In the genomic region with DNA sequence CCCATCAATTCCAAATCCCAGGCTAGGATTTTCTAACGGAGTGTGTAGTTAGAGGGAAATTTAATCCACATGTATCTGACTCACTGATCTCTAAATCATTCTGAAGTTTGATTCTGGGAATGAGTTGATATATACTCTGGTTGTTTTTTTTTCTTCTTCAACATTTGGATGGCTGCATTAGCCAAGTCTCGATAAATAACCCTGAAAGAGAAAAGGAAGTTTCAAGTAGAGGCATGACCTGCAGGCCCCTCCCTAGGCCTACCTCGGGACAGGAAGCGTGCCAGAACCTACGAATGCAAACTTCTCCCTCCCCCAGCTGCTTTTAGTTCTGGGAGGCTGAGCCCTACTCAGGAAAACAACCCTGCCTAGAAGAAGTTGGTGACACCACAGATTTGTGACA, we compare ENCODE assay signal across 28 mouse cellular contexts.
DNase-seq lines count a peak whose midpoint lies in the region; ATAC-seq and TF ChIP-seq lines count a peak whose summit lies in the region.
"Had no signal": no experiment of that assay in that cellular context is flagged by ENCODE, and none has a peak within 500 bp of the region (broad histone marks: within the 10 kb centered on the region; RNA-seq: fewer than 3 reads in every experiment).

No protein-coding gene starts in this region.

- H3K9me3 ChIP-seq in kidney, postnatal 0 days (replicated peaks; ENCODE audit: low read length): no peaks in the 10 kb centered on the region
- no peaks in the 10 kb centered on the region for H3K9me3 ChIP-seq in CH12.LX (replicated peaks; ENCODE audit: low read length)
- no peaks in the 10 kb centered on the region for H3K9me3 ChIP-seq in embryonic facial prominence, embryonic 15.5 days (replicated peaks)
- no peaks in the 10 kb centered on the region for H3K9me3 ChIP-seq in limb, embryonic 15.5 days
- H3K9me3 ChIP-seq: heart, embryonic 10.5 days; heart, embryonic 13.5 days; hindbrain, embryonic 12.5 days; hindbrain, embryonic 15.5 days; intestine, embryonic 15.5 days had no signal

- in situ Hi-C loops in CH12.LX (cut with MboI; ENCODE audit: low pct_ligation_motif_present, low pct_unique_long_range_greater_than_20kb, low sequenced_read_pairs): no loop called here

- no peak for TF ChIP-seq EP300 in CH12.LX (IDR thresholded peaks at IDR 0.05; ENCODE audit: low read length)

- H3K27ac ChIP-seq in kidney, postnatal 0 days: no peak overlapping the region
- no peak overlapping the region for H3K27ac ChIP-seq in kidney, adult 2 months (ENCODE audit: insufficient read depth, low read depth, low read length)
- H3K27ac ChIP-seq in CH12.LX (ENCODE audit: insufficient read depth, low read depth): no peak overlapping the region
- 0 out of 2 replicates have a peak overlapping the region, but pooled peaks have one; percentile 48 for H3K27ac ChIP-seq in embryonic facial prominence, embryonic 15.5 days (replicated peaks)
- H3K27ac ChIP-seq in limb, embryonic 15.5 days: peak overlapping the region; percentile 61; the same call in 1 of the 2 replicates
- H3K27ac ChIP-seq: heart, adult 2 months; heart, embryonic 10.5 days; heart, embryonic 13.5 days; hindbrain, embryonic 12.5 days; hindbrain, embryonic 15.5 days; intestine, embryonic 15.5 days had no signal

- dilution Hi-C loops in CH12.LX (cut with MboI; ENCODE audit: extremely low pct_ligation_motif_present, extremely low pct_unique_long_range_greater_than_20kb, low sequenced_read_pairs): no loop called here

- no peak for ATAC-seq in kidney, postnatal 0 days (replicated peaks; ENCODE audit: low FRiP score, low read depth)
- ATAC-seq in embryonic facial prominence, embryonic 15.5 days (ENCODE audit: insufficient number of reproducible peaks, low FRiP score, low TSS enrichment, low read depth): no peak
- ATAC-seq in limb, embryonic 15.5 days (ENCODE audit: insufficient number of reproducible peaks, low FRiP score, low TSS enrichment, low read depth): no peak
- ATAC-seq: CD4-positive, CD25-positive, alpha-beta regulatory T cell, adult 4 months; forebrain, embryonic 14.5 days; forebrain, postnatal 0 days; intestine, embryonic 15.5 days; Patski had no signal

- TF ChIP-seq RAD21 in CH12.LX (IDR thresholded peaks at IDR 0.05; ENCODE audit: low read depth, low read length): no peak

- no peak for TF ChIP-seq CTCF in kidney, postnatal 0 days (IDR thresholded peaks at IDR 0.05; ENCODE audit: low read depth)
- TF ChIP-seq CTCF in kidney, adult 2 months (conservative IDR thresholded peaks at IDR 0.05; ENCODE audit: insufficient read depth, insufficient read length, low read depth, low read length): no peak
- no peak for TF ChIP-seq CTCF in CH12.LX (conservative IDR thresholded peaks at IDR 0.05 in 1 of 2, IDR thresholded peaks at IDR 0.05 in 1 of 2; ENCODE audit: low read depth in 2 of 2, low read length in 2 of 2)

- H3K4me1 ChIP-seq in kidney, postnatal 0 days (replicated peaks; ENCODE audit: insufficient read depth, low read length): no peaks in the 10 kb centered on the region
- no peaks in the 10 kb centered on the region for H3K4me1 ChIP-seq in kidney, adult 2 months (ENCODE audit: control insufficient read depth, insufficient read depth, low read length)
- peaks cover 0 to 13% of the 10 kb centered on the region in 2 experiments; a peak in 2 of 4 replicates for H3K4me1 ChIP-seq in CH12.LX (ENCODE audit: control insufficient read depth in 1 of 2, insufficient read depth in 2 of 2)
- peaks cover 24% of the 10 kb centered on the region for H3K4me1 ChIP-seq in embryonic facial prominence, embryonic 15.5 days
- peaks cover 19% of the 10 kb centered on the region for H3K4me1 ChIP-seq in limb, embryonic 15.5 days

- no peak overlapping the region for H3K9ac ChIP-seq in kidney, postnatal 0 days (ENCODE audit: low read depth, low read length)
- H3K9ac ChIP-seq in CH12.LX (ENCODE audit: insufficient read depth, low read depth): no peak overlapping the region
- H3K9ac ChIP-seq in embryonic facial prominence, embryonic 15.5 days: no peak overlapping the region
- H3K9ac ChIP-seq in limb, embryonic 15.5 days: no peak overlapping the region
- H3K9ac ChIP-seq: forebrain, postnatal 0 days; heart, embryonic 13.5 days; hindbrain, embryonic 12.5 days; hindbrain, embryonic 15.5 days; intestine, embryonic 15.5 days had no signal

- no peak for TF ChIP-seq POLR2A in kidney, adult 2 months (IDR thresholded peaks at IDR 0.05; ENCODE audit: low read depth, low read length)
- TF ChIP-seq POLR2A in CH12.LX (IDR thresholded peaks at IDR 0.05; ENCODE audit: low read depth, low read length): no peak

- no peak overlapping the region for H3K4me3 ChIP-seq in kidney, postnatal 0 days (replicated peaks; ENCODE audit: low read depth, low read length)
- no peak overlapping the region for H3K4me3 ChIP-seq in kidney, adult 2 months (ENCODE audit: insufficient read depth, low read depth, low read length)
- no peak overlapping the region for H3K4me3 ChIP-seq in CH12.LX (replicated peaks in 1 of 3; ENCODE audit: low read depth in 2 of 3, low read length in 2 of 3, poor library complexity in 1 of 3)
- no peak overlapping the region for H3K4me3 ChIP-seq in embryonic facial prominence, embryonic 15.5 days (replicated peaks)
- no peak overlapping the region for H3K4me3 ChIP-seq in limb, embryonic 15.5 days
- H3K4me3 ChIP-seq: heart, adult 2 months; heart, embryonic 10.5 days; heart, embryonic 13.5 days; hindbrain, embryonic 12.5 days; hindbrain, embryonic 15.5 days; intestine, embryonic 15.5 days had no signal

- WGBS in kidney, postnatal 0 days: 28% methylated on average over 5 of the region's 5 CpGs
- 37% methylated on average over 5 of the region's 5 CpGs for WGBS in kidney, adult 2 months
- WGBS in embryonic facial prominence, embryonic 15.5 days: 13% methylated on average over 5 of the region's 5 CpGs
- WGBS in limb, embryonic 15.5 days: 29% methylated on average over 5 of the region's 5 CpGs

- no peak overlapping the region for H3K4me2 ChIP-seq in kidney, postnatal 0 days (ENCODE audit: low read length)
- no peak overlapping the region for H3K4me2 ChIP-seq in CH12.LX (ENCODE audit: insufficient read depth, low read depth, poor library complexity, severe bottlenecking)
- no peak overlapping the region for H3K4me2 ChIP-seq in embryonic facial prominence, embryonic 15.5 days (replicated peaks)
- H3K4me2 ChIP-seq in limb, embryonic 15.5 days: no peak overlapping the region
- H3K4me2 ChIP-seq: heart, embryonic 13.5 days; hindbrain, embryonic 12.5 days; hindbrain, embryonic 15.5 days; intestine, embryonic 15.5 days had no signal

- H3K79me2 ChIP-seq in CH12.LX (replicated peaks; ENCODE audit: control insufficient read depth, extremely low read depth, insufficient read depth, poor library complexity, severe bottlenecking): no peaks in the 10 kb centered on the region

- no peaks in the 10 kb centered on the region for H3K27me3 ChIP-seq in kidney, postnatal 0 days (ENCODE audit: insufficient read depth, low read length)
- no peaks in the 10 kb centered on the region for H3K27me3 ChIP-seq in kidney, adult 2 months (replicated peaks; ENCODE audit: control insufficient read depth, insufficient read depth, low read length)
- H3K27me3 ChIP-seq in CH12.LX (replicated peaks): no peaks in the 10 kb centered on the region
- H3K27me3 ChIP-seq in embryonic facial prominence, embryonic 15.5 days: no peaks in the 10 kb centered on the region
- no peaks in the 10 kb centered on the region for H3K27me3 ChIP-seq in limb, embryonic 15.5 days
- H3K27me3 ChIP-seq: heart, embryonic 13.5 days; hindbrain, embryonic 12.5 days; hindbrain, embryonic 15.5 days; Patski had no signal

- no peaks in the 10 kb centered on the region for H3K36me3 ChIP-seq in kidney, postnatal 0 days (ENCODE audit: insufficient read depth, low read length)
- no peaks in the 10 kb centered on the region for H3K36me3 ChIP-seq in kidney, adult 2 months (ENCODE audit: control insufficient read depth, insufficient read depth, low read length)
- no peaks in the 10 kb centered on the region for H3K36me3 ChIP-seq in CH12.LX (replicated peaks in 1 of 2; ENCODE audit: control insufficient read depth in 1 of 2, insufficient read depth in 1 of 2, low read length in 1 of 2)
- no peaks in the 10 kb centered on the region for H3K36me3 ChIP-seq in embryonic facial prominence, embryonic 15.5 days
- H3K36me3 ChIP-seq in limb, embryonic 15.5 days: no peaks in the 10 kb centered on the region
- H3K36me3 ChIP-seq: heart, embryonic 10.5 days; heart, embryonic 13.5 days; hindbrain, embryonic 12.5 days; hindbrain, embryonic 15.5 days; intestine, embryonic 15.5 days had no signal

- DNase-seq in kidney, postnatal 0 days (ENCODE audit: low spot score): peak; percentile 51
- DNase-seq in kidney, adult 2 months: no peak
- peak; percentile 27 for DNase-seq in CH12.LX (ENCODE audit: extremely low read depth)
- no peak for DNase-seq in thymus, postnatal 0 days (ENCODE audit: low spot score)
- no peak for DNase-seq in liver
- DNase-seq: adrenal gland, postnatal 14 days; cerebellum, adult 11-12 months; cerebellum, adult 8-10 months; cerebellum, postnatal 10 days; cerebellum, postnatal 36 days; embryo, embryonic 11 days; forebrain, postnatal 0 days; gastrocnemius, postnatal 10 days; gastrocnemius, postnatal 36 days; heart, adult 2 months; heart, postnatal 14 days; heart, postnatal 4 days; kidney, adult 11 months had no signal

TF ChIP-seq in CH12.LX, 34 proteins besides CTCF, POLR2A, EP300 and RAD21:
- TF ChIP-seq IRF4 (IDR thresholded peaks at IDR 0.05; ENCODE audit: low read depth, low read length) (no peak), ZMIZ1 (IDR thresholded peaks at IDR 0.05; ENCODE audit: low read depth, low read length) (no peak), KAT2A (IDR thresholded peaks at IDR 0.05; ENCODE audit: insufficient replicate concordance, low read length) (no peak), RCOR1 (conservative IDR thresholded peaks at IDR 0.05; ENCODE audit: low read depth, low read length) (no peak), NRF1 (IDR thresholded peaks at IDR 0.05; ENCODE audit: low read depth, low read length) (no peak), JUND (conservative IDR thresholded peaks at IDR 0.05; ENCODE audit: low read depth, low read length) (no peak), MEF2A (IDR thresholded peaks at IDR 0.05; ENCODE audit: borderline replicate concordance, low read depth, low read length) (no peak)

Comparison
In these comparisons a context has a peak if more than half of its experiments do, and no peak if none do; other contexts are left out.
1. DNase-seq: peak in kidney, postnatal 0 days (single experiment) and CH12.LX (single experiment); none in kidney, adult 2 months (single experiment), thymus, postnatal 0 days (single experiment) and liver (single experiment).
2. H3K27ac ChIP-seq: peak in embryonic facial prominence, embryonic 15.5 days (single experiment) and limb, embryonic 15.5 days (single experiment); none in kidney, postnatal 0 days (single experiment), kidney, adult 2 months (single experiment) and CH12.LX (single experiment).